Mouse (Mus musculus) neutrophil, adult 5-6 weeks (primary cell): ENCODE results near the gene Ubxn7. TPM values are rescaled to one million over a fixed set of nuclear protein-coding genes. Genes with fewer than 3 reads are reported as not detected.
A peak's percentile ranks its signal among the peaks of the same experiment; 100 is the strongest.

Source experiments
- ATAC-seq: fragments of 151-379, 151-347 bp; 2 replicates; pipeline ENCODE4 v1.8.0; 2017; ENCODE audit warnings: mild to moderate bottlenecking, moderate TSS enrichment; ENCODE audit not compliant: insufficient number of reproducible peaks, poor library complexity, low FRiP score, severe bottlenecking; ENCODE audit errors: extremely low read depth
- total RNA-seq: library from RNA; stranded (forward); fragments of 200-1000 nt; gene quantifications from 2 replicates; pipeline ENCODE4 v1.2.3, GENCODE M21; 2017

The Ubxn7 gene
- total RNA-seq, 1 experiment from 2014 or later = 68.0 TPM

GRCm38 (mm10) chr16:32363530-32363929 is 31.5 kb downstream of the Ubxn7 start:
- no peak for ATAC-seq

- no peak for ATAC-seq
These were observed 39.3 kb downstream of the Ubxn7 start for GRCm38 (mm10) chr16:32371351-32371750.

GRCm38 (mm10) chr16:32379575-32379974 is 47.5 kb downstream of the Ubxn7 start:
- no peak for ATAC-seq

- ATAC-seq = no peak
These were observed 50.8 kb downstream of the Ubxn7 start for GRCm38 (mm10) chr16:32382901-32383300.

GRCm38 (mm10) chr16:32384885-32385284 is 52.8 kb downstream of the Ubxn7 start:
- no peak for ATAC-seq

GRCm38 (mm10) chr16:32386826-32387225 is 54.8 kb downstream of the Ubxn7 start:
- ATAC-seq = no peak

- no peak for ATAC-seq
These were observed 57.0 kb downstream of the Ubxn7 start for GRCm38 (mm10) chr16:32389049-32389448.

- no peak for ATAC-seq
These were observed 57.8 kb downstream of the Ubxn7 start for GRCm38 (mm10) chr16:32389841-32390240.

GRCm38 (mm10) chr16:32390882-32391281 is 58.8 kb downstream of the Ubxn7 start:
- ATAC-seq = no peak

GRCm38 (mm10) chr16:32395679-32396540 is 63.9 kb downstream of the Ubxn7 start:
- no peak for ATAC-seq

- ATAC-seq = no peak
These were observed 64.4 kb downstream of the Ubxn7 start for GRCm38 (mm10) chr16:32396541-32396835.

GRCm38 (mm10) chr16:32398206-32398605 is 66.1 kb downstream of the Ubxn7 start:
- ATAC-seq = no peak

- no peak for ATAC-seq
These were observed 68.2 kb downstream of the Ubxn7 start, which contains the start of gene Tm4sf19 for GRCm38 (mm10) chr16:32400267-32400666. TSS of gene Tm4sf19 (plus strand) at chr16:32400506.

GRCm38 (mm10) chr16:32401335-32401965 is 69.4 kb downstream of the Ubxn7 start:
- ATAC-seq = peak; percentile 71; the same call in 1 of the 2 replicates

- no peak for ATAC-seq
These were observed 70.8 kb downstream of the Ubxn7 start for GRCm38 (mm10) chr16:32402818-32403217.

- no peak for ATAC-seq
These were observed 73.7 kb downstream of the Ubxn7 start for GRCm38 (mm10) chr16:32405716-32406115.

- ATAC-seq = no peak
These were observed 74.6 kb downstream of the Ubxn7 start for GRCm38 (mm10) chr16:32406671-32407070.

- ATAC-seq = no peak
These were observed 75.7 kb downstream of the Ubxn7 start for GRCm38 (mm10) chr16:32407730-32408129.

- ATAC-seq = no peak
These were observed 85.4 kb downstream of the Ubxn7 start for GRCm38 (mm10) chr16:32417457-32417856.
